In the genomic region with DNA sequence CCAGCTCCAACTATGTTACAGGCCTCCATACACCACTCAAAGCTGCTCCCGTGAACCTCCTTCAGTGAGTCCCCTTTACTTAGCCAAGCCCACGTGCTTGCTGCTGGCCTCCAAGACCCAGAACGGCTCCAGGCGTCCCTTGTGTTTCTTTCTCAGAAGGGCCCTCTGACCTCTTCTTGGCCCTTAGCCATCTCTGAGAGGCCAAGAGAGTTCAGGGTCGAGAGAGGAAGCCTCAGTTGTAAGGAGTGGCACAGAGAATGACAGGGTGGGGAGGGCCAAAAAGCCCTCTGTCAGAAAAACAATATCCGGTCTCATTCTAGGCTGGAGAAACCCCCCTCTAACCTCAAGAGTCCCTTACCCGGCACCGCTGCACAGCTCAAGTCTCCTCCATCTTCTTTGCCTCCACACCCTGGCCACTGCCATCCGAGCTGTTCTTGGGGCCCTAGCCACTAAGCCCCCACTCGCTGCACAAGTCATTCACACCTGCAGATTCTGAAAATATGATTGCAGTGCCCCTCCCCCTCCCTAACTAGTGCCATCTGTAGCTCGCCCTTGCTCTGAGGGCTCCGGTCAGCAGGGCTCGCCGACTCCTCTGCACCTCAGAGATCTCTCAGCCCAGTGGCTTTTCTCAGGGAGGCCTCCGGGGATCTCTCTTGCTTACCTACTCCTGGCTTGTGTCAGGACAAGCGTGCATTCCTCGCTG, we compare ENCODE assay signal across 17 mouse cellular contexts.
A peak's percentile ranks its signal among the peaks of the same experiment; 100 is the strongest.
DNase-seq lines count a peak whose midpoint lies in the region; ATAC-seq and TF ChIP-seq lines count a peak whose summit lies in the region.
"Had no signal": no experiment of that assay in that cellular context is flagged by ENCODE, and none has a peak within 500 bp of the region (broad histone marks: within the 10 kb centered on the region; RNA-seq: fewer than 3 reads in every experiment).

No protein-coding gene starts in this region.

- TF ChIP-seq CTCF in lung, embryonic 14.5 days (IDR thresholded peaks at IDR 0.05; ENCODE audit: low read depth), result no peak
- TF ChIP-seq CTCF in lung, adult 2 months (IDR thresholded peaks at IDR 0.05; ENCODE audit: insufficient read depth, low read length), result no peak
- TF ChIP-seq CTCF in kidney, postnatal 0 days (IDR thresholded peaks at IDR 0.05; ENCODE audit: low read depth), result no peak

- H3K4me2 ChIP-seq in lung, embryonic 14.5 days, result no peak overlapping the region
- no peak overlapping the region for H3K4me2 ChIP-seq in kidney, postnatal 0 days (ENCODE audit: low read length)
- H3K4me2 ChIP-seq in stomach, embryonic 15.5 days, result no peak overlapping the region
- H3K4me2 ChIP-seq: embryonic facial prominence, embryonic 15.5 days; forebrain, embryonic 15.5 days; heart, embryonic 15.5 days; hindbrain, embryonic 12.5 days; liver, embryonic 15.5 days had no signal

- TF ChIP-seq POLR2A in lung, adult 2 months (IDR thresholded peaks at IDR 0.05; ENCODE audit: borderline replicate concordance, extremely low read depth, low read depth, low read length), result no peak

- 27% methylated on average over 17 of the region's 17 CpGs for WGBS in lung, embryonic 14.5 days
- WGBS in lung, adult 2 months, result 39% methylated on average over 17 of the region's 17 CpGs
- 24% methylated on average over 17 of the region's 17 CpGs for WGBS in kidney, postnatal 0 days
- WGBS in stomach, embryonic 15.5 days, result 40% methylated on average over 17 of the region's 17 CpGs

- no peak overlapping the region for H3K27ac ChIP-seq in lung, embryonic 14.5 days (ENCODE audit: low read depth)
- H3K27ac ChIP-seq in kidney, postnatal 0 days, result no peak overlapping the region
- no peak overlapping the region for H3K27ac ChIP-seq in stomach, embryonic 15.5 days
- H3K27ac ChIP-seq: embryonic facial prominence, embryonic 15.5 days; forebrain, embryonic 15.5 days; heart, embryonic 15.5 days; hindbrain, embryonic 12.5 days; liver, embryonic 15.5 days had no signal

- no peak overlapping the region for H3K9ac ChIP-seq in lung, embryonic 14.5 days
- H3K9ac ChIP-seq in kidney, postnatal 0 days (ENCODE audit: low read depth, low read length), result no peak overlapping the region
- H3K9ac ChIP-seq in stomach, embryonic 15.5 days, result no peak overlapping the region
- H3K9ac ChIP-seq: embryonic facial prominence, embryonic 15.5 days; forebrain, embryonic 15.5 days; heart, embryonic 15.5 days; hindbrain, embryonic 12.5 days; liver, embryonic 15.5 days had no signal

- H3K4me3 ChIP-seq in lung, embryonic 14.5 days (ENCODE audit: low read depth, low read length), result no peak overlapping the region
- H3K4me3 ChIP-seq in lung, adult 2 months (replicated peaks; ENCODE audit: extremely low read depth, low read depth, low read length), result no peak overlapping the region
- no peak overlapping the region for H3K4me3 ChIP-seq in kidney, postnatal 0 days (replicated peaks; ENCODE audit: low read depth, low read length)
- H3K4me3 ChIP-seq in stomach, embryonic 15.5 days (replicated peaks), result no peak overlapping the region
- H3K4me3 ChIP-seq: embryonic facial prominence, embryonic 15.5 days; forebrain, embryonic 15.5 days; heart, embryonic 15.5 days; hindbrain, embryonic 12.5 days; liver, embryonic 15.5 days; megakaryocyte, embryonic 14.5 days had no signal

- H3K4me1 ChIP-seq in lung, embryonic 14.5 days (ENCODE audit: insufficient read depth), result no peaks in the 10 kb centered on the region
- no peaks in the 10 kb centered on the region for H3K4me1 ChIP-seq in lung, adult 2 months (ENCODE audit: control insufficient read depth, insufficient read depth, low read length)
- no peaks in the 10 kb centered on the region for H3K4me1 ChIP-seq in kidney, postnatal 0 days (replicated peaks; ENCODE audit: insufficient read depth, low read length)
- H3K4me1 ChIP-seq in stomach, embryonic 15.5 days, result no peaks in the 10 kb centered on the region
- H3K4me1 ChIP-seq: liver, embryonic 15.5 days; megakaryocyte, embryonic 14.5 days had no signal

- no peak for ATAC-seq in lung, embryonic 14.5 days (ENCODE audit: insufficient read depth)
- no peak for ATAC-seq in kidney, postnatal 0 days (replicated peaks; ENCODE audit: low FRiP score, low read depth)
- peak; percentile 40; the same call in 1 of the 2 replicates for ATAC-seq in stomach, embryonic 15.5 days (ENCODE audit: insufficient read depth, low FRiP score, low read depth)
- ATAC-seq: forebrain, embryonic 15.5 days; intestine, embryonic 16.5 days had no signal

- no peaks in the 10 kb centered on the region for H3K9me3 ChIP-seq in lung, embryonic 14.5 days (ENCODE audit: low read depth, low read length)
- H3K9me3 ChIP-seq in kidney, postnatal 0 days (replicated peaks; ENCODE audit: low read length), result no peaks in the 10 kb centered on the region
- H3K9me3 ChIP-seq in stomach, embryonic 15.5 days, result no peaks in the 10 kb centered on the region
- H3K9me3 ChIP-seq: embryonic facial prominence, embryonic 15.5 days; forebrain, embryonic 15.5 days; heart, embryonic 15.5 days; hindbrain, embryonic 12.5 days; liver, embryonic 15.5 days; megakaryocyte, embryonic 14.5 days had no signal

- H3K27me3 ChIP-seq in lung, embryonic 14.5 days (ENCODE audit: insufficient read depth, low read length), result no peaks in the 10 kb centered on the region
- H3K27me3 ChIP-seq in kidney, postnatal 0 days (ENCODE audit: insufficient read depth, low read length), result no peaks in the 10 kb centered on the region
- no peaks in the 10 kb centered on the region for H3K27me3 ChIP-seq in stomach, embryonic 15.5 days (replicated peaks)
- H3K27me3 ChIP-seq: forebrain, embryonic 15.5 days; heart, embryonic 15.5 days; hindbrain, embryonic 12.5 days; liver, embryonic 15.5 days had no signal

- peak; percentile 23 for DNase-seq in lung, embryonic 14.5 days
- no peak for DNase-seq in lung, adult 2 months
- DNase-seq in embryo, embryonic 11 days, result peak; percentile 34
- DNase-seq in kidney, postnatal 0 days (ENCODE audit: low spot score), result peak; percentile 6
- no peak for DNase-seq in layer of hippocampus, postnatal 25 days (ENCODE audit: extremely low spot score in 1 of 2, low spot score in 1 of 2)
- DNase-seq in gastrocnemius, adult 18-20 months (ENCODE audit: low spot score), result no peak
- DNase-seq: adrenal gland, postnatal 10 days; cerebellum, postnatal 14 days; right cerebral cortex, adult 18-20 months had no signal

- H3K36me3 ChIP-seq in lung, embryonic 14.5 days (ENCODE audit: insufficient read depth), result no peaks in the 10 kb centered on the region
- H3K36me3 ChIP-seq in kidney, postnatal 0 days (ENCODE audit: insufficient read depth, low read length), result no peaks in the 10 kb centered on the region
- H3K36me3 ChIP-seq in stomach, embryonic 15.5 days, result no peaks in the 10 kb centered on the region
- H3K36me3 ChIP-seq: embryonic facial prominence, embryonic 15.5 days; forebrain, embryonic 15.5 days; heart, embryonic 15.5 days; hindbrain, embryonic 12.5 days; liver, embryonic 15.5 days had no signal

Comparison
In these comparisons a context has a peak if more than half of its experiments do, and no peak if none do; other contexts are left out.
1. DNase-seq: peak in lung, embryonic 14.5 days (single experiment), embryo, embryonic 11 days (single experiment) and kidney, postnatal 0 days (single experiment); none in lung, adult 2 months (single experiment), layer of hippocampus, postnatal 25 days (0 of 2) and gastrocnemius, adult 18-20 months (single experiment).